Mouse (Mus musculus): ENCODE measurements around the gene Fat3.

The Fat3 gene

DNA sequence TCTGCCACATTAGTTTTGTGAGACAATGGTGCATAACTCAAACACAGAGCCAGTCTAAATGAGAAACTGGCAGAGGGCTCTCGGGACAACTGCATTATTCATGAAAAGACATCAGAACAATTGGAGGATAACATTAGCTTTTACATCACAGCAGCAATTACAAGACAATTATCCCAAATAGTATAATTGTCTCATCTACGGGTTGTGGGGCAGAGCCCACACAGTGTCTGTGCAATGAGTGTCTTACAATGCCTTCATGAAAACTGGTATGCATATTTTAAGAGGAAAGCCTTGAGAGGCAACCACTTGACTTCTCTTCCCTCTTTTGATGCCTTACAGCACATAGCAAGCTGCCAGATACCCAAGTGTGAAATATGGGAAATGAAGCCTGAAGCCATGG lies 603.0 kb downstream of the Fat3 start:
- in situ Hi-C loops (cut with MboI, MseI) = no loop called here

DNA sequence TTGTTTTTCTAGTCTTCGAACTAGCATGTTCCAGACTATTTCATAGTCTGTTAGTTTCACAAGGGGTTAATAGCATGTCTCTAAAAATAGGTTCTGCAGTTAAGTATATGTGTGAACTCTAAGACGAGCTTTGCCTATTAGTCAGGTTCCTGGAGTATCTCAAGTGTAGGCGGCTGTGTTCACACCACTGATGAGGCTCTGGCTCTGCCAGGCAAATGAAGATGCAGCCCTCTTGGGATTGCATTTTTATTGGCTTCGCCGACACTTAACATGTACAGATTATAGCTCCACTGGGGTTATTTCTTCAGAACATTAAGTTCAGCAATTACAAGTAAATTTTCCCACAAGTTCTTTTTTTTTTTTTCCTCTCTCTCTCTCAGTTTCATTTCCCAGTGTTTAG lies 614.3 kb downstream of the Fat3 start:
- in situ Hi-C loops (cut with MboI, MseI) = no loop called here

DNA sequence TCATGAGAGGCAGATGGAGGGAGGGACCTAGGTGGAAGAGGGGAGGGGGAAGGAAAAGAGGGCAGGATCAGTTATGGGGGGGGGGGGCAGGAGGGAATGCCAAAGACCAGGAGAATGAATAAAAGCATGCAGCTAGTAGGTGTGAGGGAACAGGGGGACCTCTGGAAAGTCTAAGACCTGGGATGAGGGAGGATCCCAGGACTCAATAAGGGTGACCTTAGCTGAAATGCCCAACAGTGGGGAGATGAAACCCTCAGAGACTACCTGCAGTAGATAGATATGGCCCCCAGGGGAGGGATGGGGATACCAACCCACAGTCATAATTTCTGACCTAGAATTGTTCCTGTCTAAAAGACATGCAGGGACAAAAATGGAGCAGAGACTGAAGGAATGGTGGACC lies 620.3 kb downstream of the Fat3 start:
- in situ Hi-C loops (cut with MboI, MseI) = loop anchor here (5.0 kb wide), 1 partner anchor 193 kb away; no protein-coding TSS in a partner anchor

DNA sequence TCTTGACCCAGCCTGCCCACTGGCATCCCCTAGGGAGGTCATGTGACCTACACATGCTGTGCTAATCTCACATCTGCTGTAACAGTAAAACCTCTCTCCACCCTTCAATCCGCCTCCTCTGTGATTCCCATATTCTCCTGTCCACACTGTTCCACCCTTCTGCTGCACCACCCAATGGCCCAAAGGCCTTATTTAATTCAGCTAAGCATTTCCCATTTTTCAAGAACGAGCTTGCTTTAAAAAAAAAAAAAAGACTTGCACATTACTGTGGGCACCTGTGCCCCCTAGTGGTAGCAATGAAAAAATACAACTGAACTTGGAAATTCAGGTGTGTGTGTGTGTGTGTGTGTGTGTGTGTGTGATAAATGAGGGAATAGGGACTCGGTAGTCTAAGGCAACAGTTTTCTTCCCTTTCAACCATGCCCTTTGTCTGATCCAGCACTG lies 620.9 kb downstream of the Fat3 start:
- in situ Hi-C loops (cut with MboI, MseI) = loop anchor here (5.0 kb wide), 1 partner anchor 193 kb away; no protein-coding TSS in a partner anchor

DNA sequence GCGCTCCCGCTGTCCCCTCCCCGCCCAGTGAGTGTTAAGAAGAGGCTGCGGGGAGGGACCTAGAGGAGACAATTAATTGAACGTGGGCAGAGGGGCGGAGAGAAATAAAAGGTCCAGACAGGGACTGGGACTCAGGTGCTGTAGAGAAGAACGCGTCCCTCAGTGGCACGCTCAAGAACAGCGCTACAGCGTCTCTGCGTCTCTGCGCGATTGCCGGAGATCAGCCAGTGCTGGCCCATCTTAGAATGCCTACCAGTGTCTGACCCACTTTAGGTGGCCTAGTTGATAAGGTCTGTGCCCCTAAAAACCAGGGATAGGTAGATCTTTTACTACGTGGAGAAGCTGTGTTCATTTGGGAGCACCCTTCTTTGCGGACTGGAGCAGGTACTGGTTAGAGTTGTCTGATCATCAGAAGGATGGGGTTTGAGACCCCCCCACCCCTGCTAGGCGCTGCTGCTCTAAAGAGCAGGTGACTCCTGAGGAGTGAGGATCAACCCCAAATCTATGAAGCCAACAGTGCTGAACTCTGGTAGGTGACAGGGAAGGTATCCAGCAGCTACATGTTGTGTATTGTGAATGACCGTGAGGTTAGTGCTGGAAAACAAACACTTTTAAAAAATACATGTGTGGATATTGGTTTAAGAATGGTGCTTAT lies 626.5 kb downstream of the Fat3 start, which contains the start of gene Mtnr1b:
Mtnr1b (minus strand) TSS at position 51 of the 655 bp plus-strand sequence.
- in situ Hi-C loops (cut with MboI, MseI) = no loop called here

DNA sequence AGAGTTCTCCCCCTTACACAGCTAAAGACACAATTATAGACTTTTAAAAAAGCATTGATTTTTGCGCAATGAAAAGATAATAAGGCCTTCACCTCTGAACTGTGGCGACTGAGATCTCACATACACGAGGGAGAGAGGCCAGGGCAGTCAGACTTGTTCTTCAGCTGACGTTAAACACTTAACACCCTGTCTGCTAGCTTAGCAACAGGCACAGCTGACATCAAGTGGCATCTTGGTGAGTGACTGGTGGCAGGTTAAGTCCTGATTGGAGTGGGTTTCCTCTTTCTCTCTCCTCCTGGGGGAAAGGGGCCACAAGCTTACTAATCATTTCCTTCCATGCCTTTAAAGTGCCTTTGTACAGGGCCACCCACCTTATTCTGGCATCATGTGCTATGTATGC lies 631.1 kb downstream of the Fat3 start:
- in situ Hi-C loops (cut with MboI, MseI) = no loop called here

DNA sequence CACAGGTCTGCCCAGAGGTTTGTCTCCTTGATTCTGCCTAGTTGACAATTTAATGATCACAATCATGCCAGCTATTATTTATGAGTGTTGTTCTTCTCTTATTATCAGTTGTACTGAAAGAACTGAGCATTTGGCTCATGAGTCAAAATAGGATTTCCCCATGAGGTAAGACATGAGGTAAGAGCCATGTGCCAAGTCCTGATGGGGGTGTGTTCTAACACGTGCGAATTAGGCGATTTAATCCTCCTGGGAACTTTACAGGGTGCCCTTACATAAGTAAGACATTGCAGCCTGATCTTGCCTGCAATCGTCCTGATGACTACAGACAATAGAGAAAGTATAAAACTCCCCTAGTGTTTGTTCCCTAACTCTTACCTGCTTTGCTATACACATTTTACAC lies 631.6 kb downstream of the Fat3 start:
- in situ Hi-C loops (cut with MboI, MseI) = no loop called here

DNA sequence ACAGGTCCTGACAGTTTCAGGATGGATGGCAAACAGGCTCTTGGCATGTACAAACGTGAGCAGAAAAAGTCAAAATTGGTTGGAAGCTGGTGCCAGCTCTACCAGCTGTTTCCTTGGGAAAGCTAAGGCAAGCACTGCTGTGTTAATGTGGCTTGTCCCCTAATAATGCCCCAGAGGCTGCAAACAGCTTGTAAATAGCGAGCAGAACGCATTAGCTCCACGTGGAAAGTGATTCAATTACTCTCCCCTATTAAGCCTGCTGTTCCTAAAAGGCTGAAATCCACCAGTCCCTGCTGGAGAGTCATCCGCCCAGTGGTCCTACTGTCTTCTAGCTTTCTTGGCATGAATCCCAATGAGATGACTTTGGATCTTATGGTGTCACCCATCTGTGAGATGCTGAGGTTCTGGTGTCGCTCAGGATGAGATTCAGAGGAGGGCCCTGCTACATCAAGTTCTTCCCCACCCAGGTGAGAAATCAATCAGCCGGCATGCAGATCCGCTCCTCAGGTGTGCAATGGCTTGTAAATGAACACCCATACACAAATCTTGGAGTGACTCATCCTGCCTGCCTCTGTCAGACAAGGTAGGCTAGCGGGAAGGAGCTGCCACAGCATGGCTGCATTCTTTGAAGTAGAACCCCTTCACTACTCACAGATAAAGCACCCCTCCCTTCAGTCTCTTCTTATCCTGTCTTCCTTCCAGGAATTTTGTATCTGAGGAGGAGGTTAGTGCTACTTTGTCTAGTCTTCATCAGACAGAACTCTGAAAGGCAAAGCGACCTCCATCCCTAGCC lies 634.6 kb downstream of the Fat3 start:
- in situ Hi-C loops (cut with MboI, MseI) = no loop called here

DNA sequence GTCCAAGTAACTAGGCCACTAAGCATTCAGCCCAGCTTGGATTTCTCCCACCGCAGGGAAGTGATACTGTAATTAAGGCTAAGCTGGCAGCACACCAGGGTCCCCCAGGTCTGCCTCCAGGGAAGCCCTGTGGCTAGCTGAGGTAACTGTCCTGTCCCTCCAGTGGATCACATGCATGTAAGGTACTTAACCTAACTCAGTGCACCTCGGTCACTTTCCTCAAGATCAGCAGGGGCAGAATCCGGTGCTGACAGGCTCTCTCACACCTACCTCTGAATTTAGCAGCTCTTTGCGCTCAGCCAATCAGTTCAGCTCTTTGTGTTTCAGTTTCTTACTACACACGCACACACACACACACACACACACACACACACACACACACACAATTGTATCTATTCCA lies 639.7 kb downstream of the Fat3 start:
- in situ Hi-C loops (cut with MboI, MseI) = no loop called here

All from T-helper 2 cell (primary cell).